Mouse (Mus musculus): ENCODE measurements at regions not wholly inside any gene's neighbourhood (a gene's known extent, or its start where the extent isn't known, plus 50 kb on each side); places are given as distances from the start of the nearest gene placed in this dataset.

DNA sequence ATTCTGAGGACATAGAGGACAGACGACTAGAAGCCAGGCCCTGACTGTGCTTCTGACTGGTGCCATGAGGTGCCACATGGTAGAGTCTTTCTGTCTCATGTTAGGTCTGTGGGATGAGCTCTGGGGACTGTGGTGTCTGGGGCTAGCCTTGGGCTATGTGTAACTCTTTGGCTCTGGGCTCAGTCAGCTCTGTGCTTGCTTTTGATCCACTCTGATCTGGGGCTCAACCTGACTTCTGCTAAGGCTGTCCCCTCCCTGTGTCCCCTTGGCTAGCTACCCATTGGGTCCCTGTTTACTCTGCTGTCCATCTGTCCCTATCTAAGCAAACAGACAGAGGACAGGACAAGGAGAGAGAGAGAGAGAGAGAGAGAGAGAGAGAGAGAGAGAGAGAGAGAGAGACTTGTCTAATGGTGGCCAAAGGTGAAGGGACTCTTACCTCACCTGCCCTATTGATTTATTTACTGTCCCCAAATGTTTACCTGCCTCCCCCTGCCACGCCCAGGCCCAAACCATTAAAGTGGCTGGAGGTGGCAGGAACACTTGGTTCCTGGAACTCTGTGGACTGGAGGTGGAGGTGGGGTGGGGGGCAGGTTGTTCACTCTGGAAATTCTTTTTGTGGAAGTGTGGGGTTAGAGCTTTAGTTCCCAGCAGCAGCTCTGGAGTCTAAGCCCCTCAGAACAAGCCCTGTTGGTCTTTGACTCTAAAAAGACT is 51.4 kb upstream of the Rxra start:
- no peak overlapping the region for H3K9ac ChIP-seq
- H3K9me3 ChIP-seq (replicated peaks): no peaks in the 10 kb centered on the region
- H3K4me1 ChIP-seq: 0 out of 2 replicates have a peak, but pooled peaks cover 13% of the 10 kb centered on the region
- no peaks in the 10 kb centered on the region for H3K36me3 ChIP-seq
- H3K27me3 ChIP-seq (replicated peaks): no peaks in the 10 kb centered on the region; the same call in 1 of the 2 replicates
- 35% methylated on average over 2 of the region's 2 CpGs for WGBS (ENCODE audit: insufficient replicate concordance)
- H3K4me2 ChIP-seq: no peak overlapping the region
- H3K27ac ChIP-seq: peak overlapping the region; percentile 59
- no peak overlapping the region for H3K4me3 ChIP-seq
- ATAC-seq: peak; percentile 51

Measured in liver, embryonic 12.5 days (tissue).